Mouse (Mus musculus) ES-E14 (cell line): Measurements from ENCODE around the gene Btbd11. TPM values are rescaled to one million over a fixed set of nuclear protein-coding genes. Genes with fewer than 3 reads are reported as not detected.

Source experiments
- DNase-seq: peaks from one replicate; pipeline ENCODE4 v3.0.0-alpha.2; 2013; ENCODE audit warnings: low read depth, low spot score
- H3K27ac ChIP-seq: 2 replicates; pipeline ENCODE4 v1.5.1; 2012; ENCODE audit warnings: low read depth, mild to moderate bottlenecking, low read length, moderate library complexity, mixed read lengths; ENCODE audit not compliant: poor library complexity, insufficient read depth, severe bottlenecking
- H3K36me3 ChIP-seq: 2 replicates; pipeline ENCODE4 v1.6.1; 2012; ENCODE audit warnings: mild to moderate bottlenecking, low read length, moderate library complexity, mixed read lengths; ENCODE audit not compliant: control insufficient read depth, poor library complexity, insufficient read depth, severe bottlenecking
- H3K4me1 ChIP-seq, 2 experiments: fragments of 150-350 bp in 1 of 2; sonication (generic) in 1 of 2; 2 replicates each; pipeline ENCODE4 v1.6.1; 2012; ENCODE audit warnings: low read length in 2 of 2, mild to moderate bottlenecking in 1 of 2, mixed read lengths in 1 of 2; ENCODE audit not compliant: control insufficient read depth in 2 of 2, insufficient read depth in 2 of 2, poor library complexity in 1 of 2
- H3K4me3 ChIP-seq, 2 experiments: fragments of 150-350 bp in 1 of 2; sonication (generic) in 1 of 2; 2 replicates each; pipeline ENCODE4 v1.5.1; 2012; ENCODE audit warnings: low read length in 2 of 2, low read depth in 1 of 2, mild to moderate bottlenecking in 1 of 2, mixed read lengths in 1 of 2; ENCODE audit not compliant: insufficient read depth in 1 of 2, poor library complexity in 1 of 2, severe bottlenecking in 1 of 2
- H3K9ac ChIP-seq: 2 replicates; pipeline ENCODE4 v1.6.1; 2012; ENCODE audit warnings: low read depth, mild to moderate bottlenecking, low read length, mixed read lengths; ENCODE audit not compliant: poor library complexity, insufficient read depth, severe bottlenecking
- H3K9me3 ChIP-seq: fragments of 150-350 bp; sonication (generic); 2 replicates; pipeline ENCODE4 v1.6.1; 2012; ENCODE audit warnings: low read depth, mild to moderate bottlenecking, low read length; ENCODE audit not compliant: control insufficient read depth, insufficient read depth
- CHD2 ChIP-seq: IDR thresholded peaks from 2 replicates; pipeline ENCODE4 v1.6.1; 2014; ENCODE audit warnings: mild to moderate bottlenecking, low read depth, low read length, inconsistent platforms
- HCFC1 ChIP-seq: IDR thresholded peaks from 2 replicates; pipeline ENCODE4 v1.6.1; 2012; ENCODE audit warnings: low read length, inconsistent platforms, borderline replicate concordance; ENCODE audit not compliant: insufficient read depth
- MAFK ChIP-seq: IDR thresholded peaks from 2 replicates; pipeline ENCODE4 v1.6.1; 2014; ENCODE audit warnings: mild to moderate bottlenecking, low read depth, low read length, inconsistent platforms; ENCODE audit not compliant: insufficient read depth
- ZC3H11A ChIP-seq: IDR thresholded peaks from 2 replicates; pipeline ENCODE4 v1.6.1; 2012; ENCODE audit warnings: low read depth, mild to moderate bottlenecking, inconsistent platforms, low read length, borderline replicate concordance
- ZNF384 ChIP-seq: IDR thresholded peaks from 2 replicates; pipeline ENCODE4 v1.6.1; 2012; ENCODE audit warnings: low read depth, low read length, inconsistent platforms
- in situ Hi-C, 2 experiments: fragments of 600-800 bp; cut with MboI; formaldehyde crosslinking; loops; one replicate each; pipeline ENCODE4 v1.15.1; 2025; ENCODE audit warnings: low sequenced_read_pairs in 2 of 2, inconsistent platforms in 1 of 2; ENCODE audit not compliant: unreplicated experiment in 2 of 2
- total RNA-seq: library from RNA; depleted of rRNA; stranded (reverse); fragments of 300-350 nt; gene quantifications from 2 replicates; pipeline ENCODE4 v1.2.3, GENCODE M21; 2012

Btbd11 gene
- total RNA-seq, 1 experiment: 9.9 TPM

- in situ Hi-C loops: no loop called here
- TF ChIP-seq ZC3H11A (no peak), ZNF384 (no peak), MAFK (no peak), HCFC1 (no peak), CHD2 (no peak)
These were observed 138.8 kb downstream of the Btbd11 start for GRCm38 (mm10) chr10:85525267-85526015.

DNA sequence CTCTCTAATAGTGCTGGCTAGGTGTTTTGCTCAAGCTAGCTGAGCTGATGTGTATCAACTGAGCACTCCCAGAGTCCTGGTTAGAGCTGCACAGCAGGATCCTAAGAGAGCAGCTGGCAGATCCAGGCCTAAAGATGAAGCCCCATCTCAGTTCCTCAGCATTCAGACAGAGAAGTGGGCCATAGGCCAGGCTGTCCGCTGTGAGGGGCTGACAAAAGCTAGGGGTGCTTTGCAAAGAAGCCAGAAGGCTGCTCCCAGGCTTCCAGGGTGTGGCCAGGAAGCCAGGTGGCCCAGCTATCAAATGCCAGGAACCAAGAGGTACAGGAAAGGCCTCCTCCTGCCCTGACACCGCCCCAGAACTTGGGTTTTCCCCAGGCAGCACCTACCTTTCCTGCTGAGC lies 140.0 kb downstream of the Btbd11 start:
- in situ Hi-C loops: no loop called here
- Histone ChIP-seq H3K9ac (no peak overlapping the region), H3K4me1 (peaks cover 15 to 33% of the 10 kb centered on the region in 2 experiments), H3K4me3 (peak overlapping the region in 1 of 2 experiments; percentile 18; a peak in 1 of 4 replicates), H3K9me3 (no peaks in the 10 kb centered on the region), H3K27ac (no peak overlapping the region), H3K36me3 (no peaks in the 10 kb centered on the region)
- DNase-seq: no peak
- no peak for TF ChIP-seq ZC3H11A
- no peak for TF ChIP-seq CHD2
- TF ChIP-seq MAFK: no peak
- TF ChIP-seq HCFC1: no peak
- TF ChIP-seq ZNF384: no peak

More at GRCm38 (mm10) chr10:85525267-85526015, 138.8 kb downstream of the Btbd11 start:
- DNase-seq: no peak
- no peak overlapping the region; the same call in 1 of the 2 replicates for H3K27ac ChIP-seq
- no peaks in the 10 kb centered on the region for H3K36me3 ChIP-seq
- H3K4me1 ChIP-seq: peaks cover 11 to 24% of the 10 kb centered on the region in 2 experiments
- peak overlapping the region; percentile 11 to 35; a peak in 2 of 4 replicates for H3K4me3 ChIP-seq
- no peak overlapping the region for H3K9ac ChIP-seq
- no peaks in the 10 kb centered on the region for H3K9me3 ChIP-seq

DNA sequence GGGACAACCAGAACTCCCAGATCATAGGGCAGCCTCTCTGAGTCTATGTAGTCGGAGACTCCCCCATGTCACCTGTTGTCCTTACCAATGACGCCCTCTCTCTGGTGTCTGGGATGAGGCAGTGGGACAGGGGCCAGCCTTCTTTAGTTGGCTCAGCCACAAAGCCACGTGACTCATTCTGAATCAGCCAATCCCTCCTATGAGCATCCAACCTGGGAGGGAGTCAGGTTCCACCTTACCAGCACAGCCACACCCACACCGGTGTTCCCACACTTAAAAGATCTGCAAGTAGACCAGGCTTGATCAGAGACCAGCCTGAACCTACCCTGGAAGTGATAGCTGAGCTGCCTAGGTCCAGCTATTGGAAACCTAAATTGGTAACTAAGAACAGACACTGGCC lies 141.1 kb downstream of the Btbd11 start:
- no peaks in the 10 kb centered on the region for H3K9me3 ChIP-seq
- in situ Hi-C loops: no loop called here
- H3K4me3 ChIP-seq: peak overlapping the region in 1 of 2 experiments; percentile 10; a peak in 1 of 4 replicates
- DNase-seq: no peak
- no peak overlapping the region for H3K27ac ChIP-seq
- no peak overlapping the region for H3K9ac ChIP-seq
- TF ChIP-seq HCFC1 (no peak), MAFK (no peak), CHD2 (no peak), ZNF384 (no peak), ZC3H11A (no peak)
- H3K4me1 ChIP-seq: peaks cover 15 to 35% of the 10 kb centered on the region in 2 experiments
- H3K36me3 ChIP-seq: no peaks in the 10 kb centered on the region

DNA sequence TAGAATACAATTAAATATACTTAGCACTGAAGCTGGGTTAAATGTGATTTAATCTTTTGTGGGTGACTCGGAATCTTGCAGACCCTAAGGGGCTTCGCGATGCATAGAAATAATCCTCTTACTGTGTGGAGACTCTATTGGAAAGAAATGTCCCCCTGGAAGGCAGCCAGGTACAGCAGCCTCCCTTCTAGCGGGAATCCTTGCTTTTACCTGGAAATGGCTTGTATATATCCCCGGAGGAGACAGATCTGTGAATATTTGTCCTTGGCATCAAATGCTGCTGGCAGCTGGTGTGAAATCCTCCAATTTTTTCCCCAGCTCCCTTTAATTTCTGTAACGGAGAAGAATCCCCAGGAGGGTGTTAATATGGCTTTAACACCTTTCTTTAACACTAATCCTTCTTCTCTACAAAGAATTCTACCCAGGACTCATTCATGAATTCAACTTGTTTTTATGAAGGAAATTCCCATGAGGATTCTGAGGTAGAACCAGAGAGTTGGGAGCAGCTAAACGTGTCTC lies 146.6 kb downstream of the Btbd11 start:
- in situ Hi-C loops: no loop called here
- no peak for TF ChIP-seq CHD2
- no peak for TF ChIP-seq ZNF384
- no peak for TF ChIP-seq HCFC1
- no peak for TF ChIP-seq MAFK
- no peak for TF ChIP-seq ZC3H11A

More for the DNA sequence above, 146.6 kb downstream of the Btbd11 start:
- Histone ChIP-seq H3K9me3 (no peaks in the 10 kb centered on the region), H3K9ac (no peak overlapping the region), H3K4me3 (no peak overlapping the region), H3K36me3 (no peaks in the 10 kb centered on the region), H3K27ac (no peak overlapping the region), H3K4me1 (peaks cover 15 to 34% of the 10 kb centered on the region in 2 experiments)
- DNase-seq: no peak
